Mouse (Mus musculus) heart, embryonic 14.5 days (tissue): ENCODE data around the gene Pradc1. TPM values are rescaled to one million over a fixed set of nuclear protein-coding genes. Genes with fewer than 3 reads are reported as not detected.

Source experiments
- ATAC-seq: fragments of 200-750 bp; cut with Nextera tagmentation; 2 replicates; pipeline ENCODE4 v1.8.0; 2017; ENCODE audit warnings: low read depth, moderate TSS enrichment; ENCODE audit not compliant: insufficient number of reproducible peaks, insufficient read depth, low FRiP score
- H3K27ac ChIP-seq, 2 experiments: fragments of 200-500 bp in 1 of 2; fragments of 300-500 bp in 1 of 2; sonication (generic) in 1 of 2; replicated peaks in 1 of 2; 2 replicates each; pipeline ENCODE4 v1.5.1; 2012 to 2014; ENCODE audit warnings: low read depth in 2 of 2, low read length in 2 of 2, control low read depth in 1 of 2, mild to moderate bottlenecking in 1 of 2, mixed read lengths in 1 of 2; ENCODE audit not compliant: control insufficient read depth in 1 of 2, insufficient read depth in 1 of 2
- H3K27me3 ChIP-seq: fragments of 300-500 bp; sonication (generic); 2 replicates; pipeline ENCODE4 v1.6.1; 2014; ENCODE audit warnings: mild to moderate bottlenecking, low read length, control low read depth; ENCODE audit not compliant: control insufficient read depth, insufficient read depth
- H3K36me3 ChIP-seq: fragments of 300-500 bp; sonication (generic); 2 replicates; pipeline ENCODE4 v1.6.1; 2014; ENCODE audit warnings: mild to moderate bottlenecking, control low read depth, low read length, mixed read lengths; ENCODE audit not compliant: control insufficient read depth, insufficient read depth
- H3K4me1 ChIP-seq, 2 experiments: fragments of 200-500 bp in 1 of 2; fragments of 300-500 bp in 1 of 2; sonication (generic) in 1 of 2; 2 replicates each; pipeline ENCODE4 v1.6.1; 2012 to 2014; ENCODE audit warnings: low read length in 2 of 2, control low read depth in 1 of 2, mixed read lengths in 1 of 2; ENCODE audit not compliant: control insufficient read depth in 2 of 2, insufficient read depth in 2 of 2
- H3K4me2 ChIP-seq: fragments of 300-500 bp; sonication (generic); 2 replicates; pipeline ENCODE4 v1.6.1; 2014; ENCODE audit warnings: mild to moderate bottlenecking, low read length
- H3K4me3 ChIP-seq, 2 experiments: fragments of 200-500 bp in 1 of 2; fragments of 300-500 bp in 1 of 2; sonication (generic) in 1 of 2; 2 replicates each; pipeline ENCODE4 v1.5.1; 2012 to 2014; ENCODE audit warnings: low read length in 2 of 2, mild to moderate bottlenecking in 2 of 2, control low read depth in 1 of 2, low read depth in 1 of 2, moderate library complexity in 1 of 2; ENCODE audit not compliant: control insufficient read depth in 1 of 2, insufficient read depth in 1 of 2
- H3K9ac ChIP-seq: fragments of 300-500 bp; sonication (generic); 2 replicates; pipeline ENCODE4 v1.6.1; 2014; ENCODE audit warnings: mild to moderate bottlenecking, low read length
- H3K9me3 ChIP-seq: fragments of 300-500 bp; sonication (generic); 2 replicates; pipeline ENCODE4 v1.6.1; 2016; ENCODE audit warnings: low read length, control low read depth; ENCODE audit not compliant: control insufficient read depth
- WGBS: fragments of 180-500 bp; shearing (Covaris S2); extraction: QIAGEN DNeasy Blood & Tissue Kit; methylation state at CpG from one replicate; pipeline ENCODE4 v1.1.7; 2014; 5-methylcytosine and 5-hydroxymethylcytosine counted together
- polyA plus RNA-seq: library from polyadenylated mRNA; unstranded; fragments of >200 nt; fragmentation: Nextera tagmentation; extraction: Ambion mirVana; gene quantifications from 2 replicates; pipeline ENCODE4 v1.2.1, GENCODE M21; 2014

The Pradc1 gene
- polyA plus RNA-seq, 1 experiment from 2014 or later, result 26.0 TPM

GRCm38 (mm10) chr6:85415829-85416228, 35.9 kb downstream of the Pradc1 start:
- no peak for ATAC-seq
- 56% methylated on average over 3 of the region's 3 CpGs for WGBS
- Histone ChIP-seq H3K9ac (no peak overlapping the region), H3K9me3 (no peaks in the 10 kb centered on the region), H3K27ac (no peak overlapping the region), H3K4me2 (no peak overlapping the region), H3K4me1 (no peaks in the 10 kb centered on the region), H3K27me3 (peaks cover 5% of the 10 kb centered on the region; the same call in 1 of the 2 replicates), H3K4me3 (no peak overlapping the region), H3K36me3 (no peaks in the 10 kb centered on the region)

DNA sequence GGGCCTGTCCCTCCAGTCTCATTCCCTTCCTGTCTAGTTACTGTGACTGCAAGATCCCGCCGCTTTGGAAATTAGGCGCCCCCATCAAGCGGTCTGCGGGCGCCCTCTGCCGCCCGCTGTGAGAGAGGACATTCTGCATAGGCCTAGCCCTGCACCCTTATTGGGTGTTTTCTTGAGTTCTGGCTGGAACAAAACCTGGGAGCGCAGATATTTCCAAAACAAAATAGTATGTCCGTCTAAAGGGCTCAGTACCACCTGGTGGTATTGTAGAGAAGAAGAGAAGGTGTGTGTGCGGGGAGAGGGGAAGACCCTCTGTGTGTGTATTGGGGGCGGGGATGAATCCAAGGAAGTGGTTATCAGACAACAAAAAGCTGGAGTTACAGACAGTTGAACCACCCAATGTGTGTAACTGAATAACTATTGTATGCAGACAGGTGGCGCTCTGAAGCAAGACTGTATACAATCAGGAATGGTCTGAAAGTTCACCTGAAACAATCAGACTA, 40.9 kb downstream of the Pradc1 start:
- no peak overlapping the region for H3K9ac ChIP-seq
- no peaks in the 10 kb centered on the region for H3K9me3 ChIP-seq
- peak overlapping the region; percentile 30; the same call in 1 of the 2 replicates for H3K4me2 ChIP-seq
- no peak overlapping the region for H3K4me3 ChIP-seq
- no peaks in the 10 kb centered on the region for H3K36me3 ChIP-seq
- no peak overlapping the region for H3K27ac ChIP-seq
- 10% methylated on average over 13 of the region's 13 CpGs for WGBS
- ATAC-seq, result no peak; the same call in 1 of the 2 replicates
- H3K27me3 ChIP-seq, result peaks cover 37% of the 10 kb centered on the region
- peaks cover 2 to 3% of the 10 kb centered on the region in 2 experiments; a peak in 2 of 4 replicates for H3K4me1 ChIP-seq

DNA sequence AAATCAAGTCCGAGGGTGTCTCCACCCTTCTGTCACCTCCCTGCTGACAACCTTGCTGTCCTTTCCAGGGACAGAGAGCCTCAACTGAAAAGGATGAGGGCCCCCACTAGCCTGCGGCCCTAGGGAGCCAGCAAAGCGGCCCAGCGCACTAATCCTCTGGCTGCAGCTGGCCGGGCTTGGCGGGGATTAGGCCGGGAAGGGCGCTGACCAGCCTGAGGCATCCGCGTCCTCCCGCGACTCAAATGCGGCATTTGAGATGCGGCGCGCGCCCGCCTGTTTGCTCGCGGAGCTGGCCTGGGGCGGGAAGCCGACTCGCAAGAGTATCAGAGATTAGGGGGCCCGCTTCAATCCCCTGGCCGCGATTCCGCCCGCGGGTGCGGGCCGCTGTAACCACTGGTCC, 42.8 kb downstream of the Pradc1 start:
- Histone ChIP-seq H3K27me3 (peaks cover 37% of the 10 kb centered on the region), H3K4me3 (peak overlapping the region in 1 of 2 experiments; percentile 26; a peak in 2 of 4 replicates), H3K9ac (peak overlapping the region; percentile 12), H3K36me3 (no peaks in the 10 kb centered on the region), H3K27ac (no peak overlapping the region), H3K9me3 (no peaks in the 10 kb centered on the region), H3K4me1 (peaks cover 2 to 3% of the 10 kb centered on the region in 2 experiments; a peak in 2 of 4 replicates), H3K4me2 (peak overlapping the region; percentile 51)
- no peak for ATAC-seq
- WGBS, result 1% methylated on average over 31 of the region's 31 CpGs

DNA sequence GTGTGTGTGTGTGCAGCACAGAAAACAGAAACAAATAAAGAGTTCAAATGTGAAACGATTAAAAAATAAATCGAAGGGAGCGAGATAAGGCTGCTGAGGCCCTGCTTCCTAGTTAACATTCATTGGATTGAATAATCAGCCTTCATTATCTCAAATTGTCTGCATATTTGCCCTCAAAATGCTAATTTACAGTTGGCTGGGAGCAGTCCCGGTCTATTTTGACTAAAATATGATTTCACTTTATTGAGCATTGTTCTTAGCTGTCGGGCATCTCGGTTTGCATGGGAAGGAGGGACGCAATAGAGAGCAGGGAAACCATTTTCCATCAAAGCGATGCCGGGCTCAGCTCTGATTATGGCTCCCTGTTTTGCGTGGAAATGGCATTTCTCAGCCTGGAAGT, 48.7 kb downstream of the Pradc1 start:
- H3K4me1 ChIP-seq, result no peaks in the 10 kb centered on the region
- ATAC-seq, result no peak
- no peaks in the 10 kb centered on the region for H3K9me3 ChIP-seq
- H3K36me3 ChIP-seq, result no peaks in the 10 kb centered on the region
- H3K27ac ChIP-seq, result no peak overlapping the region
- no peak overlapping the region for H3K9ac ChIP-seq
- peaks cover 11% of the 10 kb centered on the region for H3K27me3 ChIP-seq
- H3K4me3 ChIP-seq, result no peak overlapping the region
- no peak overlapping the region for H3K4me2 ChIP-seq
- 77% methylated on average over 10 of the region's 10 CpGs for WGBS

DNA sequence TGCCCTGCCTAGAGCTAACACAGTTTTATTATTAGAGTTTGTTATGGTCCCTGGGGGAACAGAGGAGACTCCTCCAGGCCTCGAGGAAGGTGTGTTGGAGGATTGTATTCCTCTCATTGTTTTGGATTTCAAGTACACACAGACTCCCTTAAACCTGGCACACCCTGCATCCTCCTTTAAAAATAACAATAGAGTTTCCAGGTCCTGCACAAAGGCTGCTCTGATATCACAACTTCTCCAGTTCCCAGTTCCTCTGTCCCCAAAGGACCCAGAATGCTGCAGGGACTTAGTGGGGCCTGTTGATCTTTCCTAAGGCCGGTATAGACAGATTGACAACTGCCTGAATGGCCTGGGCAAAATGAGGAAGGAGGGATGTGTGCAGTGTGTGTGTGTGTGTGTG, 49.2 kb downstream of the Pradc1 start:
- H3K9ac ChIP-seq, result no peak overlapping the region
- no peak for ATAC-seq
- peaks cover 7% of the 10 kb centered on the region for H3K27me3 ChIP-seq
- H3K36me3 ChIP-seq, result no peaks in the 10 kb centered on the region
- H3K4me2 ChIP-seq, result no peak overlapping the region
- 54% methylated on average over 2 of the region's 2 CpGs for WGBS
- no peak overlapping the region for H3K27ac ChIP-seq
- no peak overlapping the region for H3K4me3 ChIP-seq
- H3K4me1 ChIP-seq, result no peaks in the 10 kb centered on the region
- no peaks in the 10 kb centered on the region for H3K9me3 ChIP-seq

- no peak overlapping the region for H3K9ac ChIP-seq
Observed at GRCm38 (mm10) chr6:85399715-85400114, 52.1 kb downstream of the Pradc1 start.

GRCm38 (mm10) chr6:85397165-85397564, 54.6 kb downstream of the Pradc1 start:
- no peak overlapping the region for H3K27ac ChIP-seq
- no peak for ATAC-seq
- H3K9ac ChIP-seq, result no peak overlapping the region
- no peaks in the 10 kb centered on the region for H3K27me3 ChIP-seq
- 19% methylated on average over 1 of the region's 1 CpGs for WGBS
- no peak overlapping the region for H3K4me3 ChIP-seq
- H3K4me1 ChIP-seq, result no peaks in the 10 kb centered on the region; a peak in 1 of 4 replicates
- H3K36me3 ChIP-seq, result no peaks in the 10 kb centered on the region
- no peak overlapping the region for H3K4me2 ChIP-seq
- H3K9me3 ChIP-seq, result no peaks in the 10 kb centered on the region

More at GRCm38 (mm10) chr6:85399715-85400114, 52.1 kb downstream of the Pradc1 start:
- Histone ChIP-seq H3K27me3 (no peaks in the 10 kb centered on the region), H3K9me3 (no peaks in the 10 kb centered on the region), H3K4me1 (no peaks in the 10 kb centered on the region), H3K36me3 (no peaks in the 10 kb centered on the region), H3K4me2 (no peak overlapping the region), H3K4me3 (no peak overlapping the region), H3K27ac (no peak overlapping the region)
- no peak for ATAC-seq
- WGBS, result 29% methylated on average over 5 of the region's 5 CpGs
